Mouse (Mus musculus) ES-Bruce4 (cell line): ENCODE measurements around the gene Prss45. TPM values are rescaled to one million over a fixed set of nuclear protein-coding genes. Genes with fewer than 3 reads are reported as not detected.
A peak's percentile ranks its signal among the peaks of the same experiment; 100 is the strongest.

Experiments
- H3K27ac ChIP-seq: 2 replicates; pipeline ENCODE4 v1.5.1; 2012; ENCODE audit warnings: low read length, inconsistent platforms; ENCODE audit not compliant: insufficient read depth
- H3K27me3 ChIP-seq: 2 replicates; pipeline ENCODE4 v1.6.1; 2012; ENCODE audit warnings: mild to moderate bottlenecking, low read length, inconsistent platforms; ENCODE audit not compliant: control insufficient read depth, poor library complexity, insufficient read depth, severe bottlenecking
- H3K36me3 ChIP-seq: 2 replicates; pipeline ENCODE4 v1.6.1; 2012; ENCODE audit warnings: inconsistent platforms, mild to moderate bottlenecking, low read length, moderate library complexity; ENCODE audit not compliant: control insufficient read depth, poor library complexity, insufficient read depth, severe bottlenecking
- H3K4me1 ChIP-seq: one replicate; pipeline ENCODE4 v1.8.1; 2011; ENCODE audit warnings: low read length; ENCODE audit not compliant: control insufficient read depth, insufficient read depth
- H3K4me3 ChIP-seq: 2 replicates; pipeline ENCODE4 v1.5.1; 2011; ENCODE audit warnings: low read depth, mild to moderate bottlenecking, low read length
- H3K9ac ChIP-seq: 2 replicates; pipeline ENCODE4 v1.6.1; 2012; ENCODE audit warnings: low read depth, mild to moderate bottlenecking, inconsistent platforms; ENCODE audit not compliant: poor library complexity, severe bottlenecking
- H3K9me3 ChIP-seq: replicated peaks from 2 replicates; pipeline ENCODE4 v1.6.1; 2012; ENCODE audit warnings: mild to moderate bottlenecking, low read length, inconsistent platforms; ENCODE audit not compliant: control insufficient read depth, poor library complexity, insufficient read depth, severe bottlenecking
- CTCF ChIP-seq: IDR thresholded peaks from one replicate; pipeline ENCODE4 v1.8.1; 2011; ENCODE audit warnings: low read depth, low read length
- EP300 ChIP-seq: IDR thresholded peaks from 2 replicates; pipeline ENCODE4 v1.6.1; 2011; ENCODE audit warnings: low read depth, low read length; ENCODE audit not compliant: insufficient read depth
- POLR2A ChIP-seq: IDR thresholded peaks from one replicate; pipeline ENCODE4 v1.8.1; 2011; ENCODE audit warnings: low read length; ENCODE audit not compliant: insufficient read depth
- polyA plus RNA-seq: library from polyadenylated mRNA; stranded (reverse); fragments of >200 nt; gene quantifications from 2 replicates; pipeline ENCODE4 v1.2.4, GENCODE M21; 2011; ENCODE audit warnings: low read depth; ENCODE audit not compliant: missing spikeins, insufficient read depth, insufficient read length

Prss45 gene
- polyA plus RNA-seq, 1 experiment, result 0.66 TPM

DNA sequence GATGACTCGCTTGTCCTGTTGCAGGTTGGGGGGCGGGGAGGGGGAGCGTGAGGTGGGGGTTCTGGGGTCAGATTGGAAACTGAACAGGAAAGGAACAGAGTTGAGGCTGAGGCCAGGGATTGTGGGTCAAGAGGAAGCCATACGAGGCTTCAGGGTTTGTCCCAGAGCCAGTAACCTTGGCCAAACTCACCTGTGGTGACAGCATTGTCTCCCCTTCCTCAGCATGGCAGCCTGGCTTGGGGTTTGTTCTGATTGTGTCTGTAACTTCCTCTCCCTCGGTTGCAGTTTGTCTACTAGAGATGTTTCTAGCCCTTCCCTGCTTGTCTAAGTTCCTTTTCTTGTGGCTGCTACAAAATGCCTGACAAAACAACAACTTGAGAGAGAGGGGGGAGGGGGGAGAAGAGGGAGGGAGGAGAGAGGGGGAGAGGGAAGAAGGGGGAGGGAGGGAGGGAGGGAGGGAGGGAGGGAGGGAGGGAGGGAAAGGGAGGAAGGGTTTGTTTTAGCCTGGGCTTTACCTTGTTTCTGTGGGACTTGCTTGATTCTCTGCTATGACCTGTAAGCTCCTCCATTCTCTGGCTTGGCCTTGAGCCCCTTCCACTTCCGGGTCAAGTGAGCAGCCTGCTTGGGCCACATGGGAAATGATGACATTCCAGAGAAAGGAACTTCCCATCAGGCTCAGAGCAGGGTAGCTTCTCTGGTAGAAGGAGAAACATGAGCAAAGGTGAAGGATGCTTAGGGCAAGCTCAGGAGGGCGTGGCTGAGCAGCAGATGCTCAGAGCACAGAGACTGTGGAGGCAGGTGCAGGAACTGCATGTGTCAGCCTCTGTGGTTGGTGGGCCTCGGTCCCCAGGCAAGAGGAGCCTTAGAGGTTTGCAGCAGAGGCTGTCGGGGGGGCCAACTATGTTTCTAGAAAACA lies 53.3 kb downstream of the Prss45 start:
- no peak overlapping the region for H3K27ac ChIP-seq
- no peaks in the 10 kb centered on the region for H3K36me3 ChIP-seq
- H3K9ac ChIP-seq, result no peak overlapping the region
- H3K9me3 ChIP-seq, result no peaks in the 10 kb centered on the region
- TF ChIP-seq CTCF (no peak), EP300 (0 out of 2 replicates have a peak, but pooled peaks have one; percentile 16), POLR2A (no peak)
- peaks cover 8% of the 10 kb centered on the region for H3K4me1 ChIP-seq
- no peaks in the 10 kb centered on the region for H3K27me3 ChIP-seq
- H3K4me3 ChIP-seq, result peak overlapping the region; percentile 2

DNA sequence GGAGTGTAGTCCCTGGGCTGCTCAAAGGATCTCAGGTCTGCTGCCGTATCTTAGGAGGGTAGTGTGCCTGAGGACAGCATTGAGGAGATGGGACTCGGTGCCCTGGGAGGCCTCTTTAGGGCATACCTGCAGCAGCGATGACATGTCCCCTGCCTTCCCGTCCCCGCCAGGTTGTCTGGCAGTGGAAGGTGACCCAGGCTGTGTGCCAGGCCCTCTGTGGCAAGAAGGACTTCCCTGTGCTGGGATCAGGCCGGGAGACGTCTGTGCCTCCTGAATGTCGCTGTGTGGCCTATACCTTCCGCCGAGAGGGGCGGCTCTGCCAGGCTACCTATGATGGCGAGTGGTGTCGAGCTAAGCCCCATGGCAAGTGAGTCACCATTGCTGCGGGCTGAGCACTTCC lies 54.5 kb downstream of the Prss45 start:
- peak overlapping the region; percentile 13 for H3K4me3 ChIP-seq

DNA sequence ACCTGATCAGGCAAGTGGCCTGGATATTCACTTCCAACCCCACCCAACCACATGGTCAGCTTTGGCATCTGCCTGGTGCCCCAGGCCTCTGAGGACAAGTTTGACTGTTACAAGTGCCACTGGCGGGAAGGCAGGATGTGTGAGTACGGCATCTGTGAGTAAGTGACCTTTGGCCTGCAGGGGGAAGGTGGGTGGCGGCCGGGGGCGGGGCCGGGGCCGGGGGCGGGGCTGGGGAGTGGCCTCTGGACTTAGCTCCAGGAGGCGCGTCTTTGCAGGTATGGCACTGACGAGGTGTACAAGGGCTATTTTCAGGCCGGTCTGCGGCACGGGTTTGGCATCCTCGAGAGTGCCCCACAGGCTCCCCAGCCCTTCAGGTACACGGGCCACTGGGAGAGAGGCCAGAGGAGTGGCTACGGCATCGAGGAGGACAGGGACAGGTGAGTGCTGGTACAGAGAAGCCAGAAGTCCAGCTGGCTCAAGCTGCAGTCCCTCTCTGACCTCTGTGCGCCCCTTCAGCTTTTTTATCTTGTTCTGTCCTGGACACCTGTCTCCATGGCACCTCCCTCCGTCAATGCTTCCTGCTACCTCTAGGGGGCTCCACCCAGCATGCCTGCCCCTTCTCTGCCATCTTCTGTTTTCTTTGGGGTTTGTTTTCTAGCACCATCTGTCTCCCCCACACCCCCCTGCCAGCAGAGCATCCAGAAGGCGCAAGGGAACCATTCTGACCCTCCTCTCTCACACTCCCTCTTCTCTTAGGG lies 55.8 kb downstream of the Prss45 start:
- no peak overlapping the region for H3K9ac ChIP-seq
- no peaks in the 10 kb centered on the region for H3K27me3 ChIP-seq
- H3K4me3 ChIP-seq, result peak overlapping the region; percentile 12; the same call in 1 of the 2 replicates
- H3K4me1 ChIP-seq, result peaks cover 8% of the 10 kb centered on the region
- no peaks in the 10 kb centered on the region for H3K9me3 ChIP-seq
- no peak overlapping the region for H3K27ac ChIP-seq
- H3K36me3 ChIP-seq, result no peaks in the 10 kb centered on the region
- TF ChIP-seq CTCF (peak; percentile 76), POLR2A (no peak), EP300 (peak; percentile 10; the same call in 1 of the 2 replicates)

More for the DNA sequence above, 54.5 kb downstream of the Prss45 start:
- H3K9ac ChIP-seq, result no peak overlapping the region
- H3K27ac ChIP-seq, result no peak overlapping the region
- H3K9me3 ChIP-seq, result no peaks in the 10 kb centered on the region
- no peaks in the 10 kb centered on the region for H3K27me3 ChIP-seq
- H3K4me1 ChIP-seq, result peaks cover 8% of the 10 kb centered on the region
- TF ChIP-seq POLR2A (no peak), CTCF (no peak)
- no peaks in the 10 kb centered on the region for H3K36me3 ChIP-seq

Other genes with a start within 250 kb of the Prss45 start
- 43.5 and 48.0 TPM in 2 replicates for gene Nradd, start 210.1 kb upstream of the Prss45 start, polyA plus RNA-seq
- gene Nbeal2, start 180.4 kb upstream of the Prss45 start, polyA plus RNA-seq, result 10.3 and 11.6 TPM in 2 replicates
- gene Ccdc12, start 178.1 kb upstream of the Prss45 start, polyA plus RNA-seq, result 33.5 and 40.5 TPM in 2 replicates
- 2.2 and 4.1 TPM in 2 replicates for gene Myl3, start 92.7 kb upstream of the Prss45 start, polyA plus RNA-seq
- 3.4 and 4.6 TPM in 2 replicates for gene Pth1r, start 87.4 kb upstream of the Prss45 start, polyA plus RNA-seq
- gene Prss42, start 36.4 kb upstream of the Prss45 start, polyA plus RNA-seq, result 8.7 and 11.0 TPM in 2 replicates
- 0.54 and 2.1 TPM in 2 replicates for gene Prss44, start 20.6 kb upstream of the Prss45 start, polyA plus RNA-seq
- not detected in 2 replicates for gene Prss43, start 7.9 kb upstream of the Prss45 start, polyA plus RNA-seq
- gene Prss46, start 9.9 kb downstream of the Prss45 start, polyA plus RNA-seq, result not detected in 2 replicates
- 1.9 and 2.7 TPM in 2 replicates for gene Prss50, start 23.4 kb downstream of the Prss45 start, polyA plus RNA-seq
- 17.4 and 18.1 TPM in 2 replicates for gene Als2cl, start 45.3 kb downstream of the Prss45 start, polyA plus RNA-seq
- gene Tmie, start 45.5 kb downstream of the Prss45 start, polyA plus RNA-seq, result 1.6 and 3.1 TPM in 2 replicates
- gene Fam240a, start 82.3 kb downstream of the Prss45 start, polyA plus RNA-seq, result not detected in 2 replicates
- 462 and 483 TPM in 2 replicates for gene Tdgf1, start 111.6 kb downstream of the Prss45 start, polyA plus RNA-seq
- 5.8 and 11.9 TPM in 2 replicates for gene Lrrc2, start 117.0 kb downstream of the Prss45 start, polyA plus RNA-seq
- gene Rtp3, start 156.0 kb downstream of the Prss45 start, polyA plus RNA-seq, result not detected in 2 replicates
- not detected in 2 replicates for gene Ltf, start 184.7 kb downstream of the Prss45 start, polyA plus RNA-seq
- not detected in 2 replicates for gene Ccrl2, start 222.9 kb downstream of the Prss45 start, polyA plus RNA-seq